ENCODE assay signal across 7 mouse cellular contexts in the genomic region with DNA sequence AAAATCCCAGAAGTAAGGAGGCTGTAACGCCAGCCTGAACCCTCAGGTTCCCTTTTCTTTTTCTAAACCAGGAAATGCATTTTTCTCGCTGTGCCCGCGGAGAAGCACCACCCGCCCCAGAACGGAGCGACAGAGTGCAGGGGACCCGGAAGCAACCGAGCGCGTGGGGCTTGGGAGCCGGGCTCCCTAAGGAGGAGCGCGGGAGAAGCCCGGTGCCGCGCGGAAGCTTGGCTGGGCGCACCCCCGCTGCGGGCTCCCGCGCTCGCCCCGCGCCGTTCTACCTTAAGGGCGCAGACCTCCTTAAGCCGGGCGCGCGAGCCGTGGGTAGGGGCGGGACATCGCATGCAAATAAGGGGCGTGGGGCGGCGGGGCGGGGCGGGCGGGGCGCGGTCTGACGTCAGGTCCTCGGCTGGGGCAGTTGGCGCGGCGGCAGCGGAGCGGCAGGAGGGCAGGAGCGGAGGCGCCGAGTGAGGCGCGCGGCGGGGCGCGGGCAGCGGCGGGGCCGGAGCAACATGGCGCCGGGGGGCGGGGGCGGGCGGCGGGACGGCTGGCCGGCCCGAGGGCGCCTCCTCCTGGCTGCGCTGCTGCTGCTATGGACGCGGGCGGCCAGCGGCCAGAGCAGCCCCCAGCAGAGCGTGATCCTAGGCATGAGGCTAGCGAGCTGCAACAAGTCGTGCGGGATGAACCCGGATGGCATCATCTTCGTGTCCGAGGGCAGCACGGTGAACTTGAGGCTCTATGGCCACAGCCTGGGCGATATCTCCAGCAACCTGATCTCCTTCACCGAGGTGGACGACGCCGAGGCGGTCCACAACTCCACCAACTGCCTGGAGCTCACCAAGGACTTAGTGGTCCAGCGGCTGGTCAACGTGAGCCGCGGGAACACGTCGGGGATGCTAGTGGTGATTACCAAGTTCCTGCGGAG. TPM values are rescaled to one million over a fixed set of nuclear protein-coding genes. Genes with fewer than 3 reads are reported as not detected.
DNase-seq lines count a peak whose midpoint lies in the region; ATAC-seq lines count a peak whose summit lies in the region.

A gene (plus strand): TSS at position 440 of the 925 bp plus-strand sequence.

- H3K9ac ChIP-seq in embryonic facial prominence, embryonic 11.5 days (replicated peaks; ENCODE audit: low read length), result peak within 1 kb of the TSS; percentile 73
- peak within 1 kb of the TSS; percentile 65 for H3K9ac ChIP-seq in midbrain, embryonic 12.5 days (replicated peaks)

- peak within 1 kb of the TSS; percentile 85 for H3K4me2 ChIP-seq in embryonic facial prominence, embryonic 11.5 days (ENCODE audit: low read depth, low read length)
- peak within 1 kb of the TSS; percentile 75 for H3K4me2 ChIP-seq in midbrain, embryonic 12.5 days (replicated peaks)

- H3K9me3 ChIP-seq in embryonic facial prominence, embryonic 11.5 days (replicated peaks; ENCODE audit: control insufficient read depth, low read length), result no peaks in the 10 kb centered on the region
- no peaks in the 10 kb centered on the region for H3K9me3 ChIP-seq in limb, embryonic 10.5 days (replicated peaks)
- no peaks in the 10 kb centered on the region for H3K9me3 ChIP-seq in midbrain, embryonic 12.5 days

- under 1% methylated on average over 64 of the region's 98 CpGs for WGBS in embryonic facial prominence, embryonic 11.5 days
- under 1% methylated on average over 82 of the region's 98 CpGs for WGBS in limb, embryonic 10.5 days
- under 1% methylated on average over 67 of the region's 98 CpGs for WGBS in midbrain, embryonic 12.5 days

- H3K4me1 ChIP-seq in embryonic facial prominence, embryonic 11.5 days (ENCODE audit: control insufficient read depth, insufficient read depth, low read length), result peaks cover 8% of the 10 kb centered on the region
- H3K4me1 ChIP-seq in limb, embryonic 10.5 days, result peaks cover 60% of the 10 kb centered on the region
- H3K4me1 ChIP-seq in midbrain, embryonic 12.5 days, result peaks cover 53% of the 10 kb centered on the region

- peak; percentile 92 for DNase-seq in adrenal gland, postnatal 25 days
- DNase-seq in embryonic facial prominence, embryonic 11.5 days (ENCODE audit: low spot score), result peak; percentile 91
- DNase-seq in heart, adult 11 months, result peak; percentile 99
- DNase-seq in kidney, adult 18-20 months, result peak; percentile 89
- DNase-seq in limb, embryonic 10.5 days (ENCODE audit: low spot score), result peak; percentile 96
- DNase-seq in skeletal muscle tissue, adult 2 months (ENCODE audit: low read depth, low spot score), result peak; percentile 84

- no peaks in the 10 kb centered on the region for H3K36me3 ChIP-seq in embryonic facial prominence, embryonic 11.5 days (replicated peaks; ENCODE audit: control insufficient read depth, insufficient read depth, low read depth, low read length)
- H3K36me3 ChIP-seq in limb, embryonic 10.5 days, result no peaks in the 10 kb centered on the region
- no peaks in the 10 kb centered on the region for H3K36me3 ChIP-seq in midbrain, embryonic 12.5 days

- H3K27ac ChIP-seq in embryonic facial prominence, embryonic 11.5 days (replicated peaks; ENCODE audit: low read depth, low read length), result peak within 1 kb of the TSS; percentile 52
- peak within 1 kb of the TSS; percentile 86 for H3K27ac ChIP-seq in limb, embryonic 10.5 days
- H3K27ac ChIP-seq in midbrain, embryonic 12.5 days (replicated peaks), result peak within 1 kb of the TSS; percentile 60

- ATAC-seq in embryonic facial prominence, embryonic 11.5 days (replicated peaks; ENCODE audit: insufficient number of reproducible peaks, low FRiP score, low TSS enrichment, low read depth), result peak; percentile 82
- peak; percentile 89 for ATAC-seq in midbrain, embryonic 12.5 days (ENCODE audit: low FRiP score, low read depth)

- H3K27me3 ChIP-seq in embryonic facial prominence, embryonic 11.5 days (ENCODE audit: control insufficient read depth, insufficient read depth, low read length), result no peaks in the 10 kb centered on the region
- H3K27me3 ChIP-seq in limb, embryonic 10.5 days (ENCODE audit: low read depth, poor library complexity, severe bottlenecking), result peaks cover 8% of the 10 kb centered on the region; the same call in 1 of the 2 replicates
- H3K27me3 ChIP-seq in midbrain, embryonic 12.5 days, result 0 out of 2 replicates have a peak, but pooled peaks cover 7% of the 10 kb centered on the region

- peak within 1 kb of the TSS; percentile 59 for H3K4me3 ChIP-seq in embryonic facial prominence, embryonic 11.5 days (ENCODE audit: low read depth, low read length)
- peak within 1 kb of the TSS; percentile 65 for H3K4me3 ChIP-seq in limb, embryonic 10.5 days
- peak within 1 kb of the TSS; percentile 68 for H3K4me3 ChIP-seq in midbrain, embryonic 12.5 days

RNA-seq across cellular contexts. Expression of the gene that starts here (rescaled TPM):
- 4.8 and 5.2 TPM in 2 replicates for total RNA-seq in adrenal gland, postnatal 25 days (2021)
- 12.0 and 12.8 TPM in 2 replicates for polyA plus RNA-seq in embryonic facial prominence, embryonic 11.5 days (2014; fragmentation: Nextera tagmentation; extraction: Ambion mirVana)
- 12.7 and 17.5 TPM in 2 replicates for polyA plus RNA-seq in limb, embryonic 10.5 days (2016; fragmentation: Nextera tagmentation; extraction: Ambion mirVana)
- polyA plus RNA-seq in midbrain, embryonic 12.5 days (2016; fragmentation: Nextera tagmentation; extraction: Ambion mirVana), result 10.2 and 10.5 TPM in 2 replicates

Comparison
In these comparisons a context has a peak if more than half of its experiments do, and no peak if none do; other contexts are left out.
1. Peak in every context shown above with its lines: DNase-seq, ATAC-seq, H3K4me3 ChIP-seq and H3K27ac ChIP-seq.